Mouse (Mus musculus) embryonic fibroblast, embryonic 13.5 days (primary cell): ENCODE measurements around the gene Snapc3. TPM values are rescaled to one million over a fixed set of nuclear protein-coding genes. Genes with fewer than 3 reads are reported as not detected.
"Not testable (repeated sequence)": the region's sequence is repeated elsewhere in the genome, so short reads cannot be mapped to it uniquely, and the experiment has no call there.

Experiments
- H3K27ac ChIP-seq: 2 replicates; pipeline ENCODE4 v1.5.1; 2012; ENCODE audit warnings: low read length, control low read depth, inconsistent platforms; ENCODE audit not compliant: insufficient read depth
- H3K4me1 ChIP-seq: 2 replicates; pipeline ENCODE4 v1.6.1; 2011; ENCODE audit warnings: low read length; ENCODE audit not compliant: control insufficient read depth, insufficient read depth
- H3K4me3 ChIP-seq: 2 replicates; pipeline ENCODE4 v1.5.1; 2011; ENCODE audit warnings: mild to moderate bottlenecking, control low read depth, low read length; ENCODE audit not compliant: insufficient read depth
- CTCF ChIP-seq: IDR thresholded peaks from 2 replicates; pipeline ENCODE4 v1.5.1; 2011; ENCODE audit warnings: mild to moderate bottlenecking, control low read depth, low read length, moderate library complexity, borderline replicate concordance; ENCODE audit not compliant: insufficient read depth
- POLR2A ChIP-seq: IDR thresholded peaks from 2 replicates; pipeline ENCODE4 v1.6.1; 2011; ENCODE audit warnings: low read depth, mild to moderate bottlenecking, control low read depth, low read length, moderate library complexity
- polyA plus RNA-seq: library from polyadenylated mRNA; stranded (reverse); fragments of >200 nt; gene quantifications from 2 replicates; pipeline ENCODE4 v1.2.4, GENCODE M21; 2011; ENCODE audit warnings: low read depth; ENCODE audit not compliant: missing spikeins, insufficient read length

Gene Snapc3
- polyA plus RNA-seq, 1 experiment: 32.8 TPM

DNA sequence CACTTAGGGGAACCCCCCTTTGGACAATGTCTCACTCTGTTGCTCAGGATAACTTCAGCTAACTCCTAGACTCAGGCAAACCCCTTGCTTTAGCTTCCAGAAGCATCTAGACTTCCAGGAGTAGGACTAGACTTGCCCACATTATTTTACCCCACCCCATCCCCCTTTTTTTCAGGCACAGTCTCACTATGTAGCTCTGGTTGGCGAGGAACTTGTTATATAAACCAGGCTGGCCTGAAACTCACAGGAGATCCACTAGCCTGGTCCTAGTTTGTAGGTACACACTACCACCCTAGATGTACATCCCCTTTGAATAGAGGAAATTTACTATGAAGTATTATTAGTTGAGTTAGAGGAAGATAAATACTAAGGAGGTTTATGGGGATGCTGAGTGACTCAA, 96.7 kb downstream of the Snapc3 start:
- H3K4me1 ChIP-seq: no peaks in the 10 kb centered on the region
- TF ChIP-seq POLR2A: no peak
- no peak for TF ChIP-seq CTCF
- no peak overlapping the region for H3K27ac ChIP-seq
- H3K4me3 ChIP-seq: no peak overlapping the region

DNA sequence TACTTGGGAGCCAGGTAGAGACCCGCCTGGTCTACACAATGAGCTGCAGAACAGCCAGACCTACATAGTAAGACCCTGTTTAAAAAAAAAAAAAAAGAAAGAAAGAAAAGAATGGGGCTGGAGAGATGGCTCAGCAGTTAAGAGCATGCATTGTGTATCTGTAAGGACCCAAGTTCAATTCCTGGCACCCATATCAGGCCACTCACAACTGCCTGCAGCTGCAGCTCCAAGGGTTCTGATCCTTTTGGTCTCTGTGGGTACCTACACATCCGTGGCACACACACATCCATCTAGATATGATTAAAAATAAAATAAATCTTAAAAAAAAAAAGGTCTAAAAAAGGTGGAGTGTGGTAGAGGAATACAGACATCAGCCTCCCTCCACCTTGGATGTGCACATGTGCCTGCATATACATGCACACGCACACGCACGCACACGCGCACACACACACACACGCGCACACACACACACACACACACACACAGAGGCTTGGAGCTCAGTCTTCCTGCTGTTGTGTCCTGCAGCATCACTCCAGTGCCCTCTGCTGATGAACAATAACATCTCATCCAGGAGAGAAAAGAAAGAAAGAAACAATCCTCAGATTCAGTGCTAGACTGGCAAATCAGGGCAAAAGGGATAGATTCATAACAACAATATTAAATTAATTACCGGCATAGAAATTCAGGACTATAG, 97.6 kb downstream of the Snapc3 start:
- TF ChIP-seq POLR2A: no peak
- peak; percentile 61; the same call in 1 of the 2 replicates for TF ChIP-seq CTCF
- Histone ChIP-seq H3K4me3 (no peak overlapping the region), H3K27ac (no peak overlapping the region), H3K4me1 (no peaks in the 10 kb centered on the region)

DNA sequence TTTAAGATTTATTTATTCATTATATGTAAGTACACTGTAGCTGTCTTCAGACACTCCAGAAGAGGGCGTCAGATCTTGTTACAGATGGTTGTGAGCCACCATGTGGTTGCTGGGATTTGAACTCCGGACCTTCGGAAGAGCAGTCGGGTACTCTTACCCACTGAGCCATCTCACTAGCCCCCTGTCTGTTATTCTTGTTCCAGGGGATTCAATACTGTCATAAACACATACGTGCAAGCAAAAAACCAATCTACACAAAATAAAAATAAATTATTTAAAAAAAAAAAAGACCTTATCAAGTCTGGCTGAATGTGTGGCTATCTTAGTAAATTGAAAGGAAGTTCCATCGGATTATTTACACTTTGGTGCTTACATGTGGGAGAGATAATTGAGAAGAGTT, 98.6 kb downstream of the Snapc3 start:
- H3K4me3 ChIP-seq, H3K4me1 ChIP-seq, H3K27ac ChIP-seq: not testable (repeated sequence)

Other genes with a start within 250 kb of the Snapc3 start
- gene Ttc39b, start 93.5 kb upstream of the Snapc3 start, polyA plus RNA-seq: 34.6 and 39.5 TPM in 2 replicates
- gene Psip1, start 68.7 kb downstream of the Snapc3 start, polyA plus RNA-seq: 110 and 180 TPM in 2 replicates
- 2.4 TPM in 2 replicates for gene Ccdc171, start 107.8 kb downstream of the Snapc3 start, polyA plus RNA-seq